Mouse (Mus musculus) kidney, adult 8-10 months (tissue): ENCODE measurements around the gene Gpr101.

Source experiments
- DNase-seq, 2 experiments: peaks; one replicate each; pipeline ENCODE4 v3.0.0; 2022

Gene Gpr101

DNA sequence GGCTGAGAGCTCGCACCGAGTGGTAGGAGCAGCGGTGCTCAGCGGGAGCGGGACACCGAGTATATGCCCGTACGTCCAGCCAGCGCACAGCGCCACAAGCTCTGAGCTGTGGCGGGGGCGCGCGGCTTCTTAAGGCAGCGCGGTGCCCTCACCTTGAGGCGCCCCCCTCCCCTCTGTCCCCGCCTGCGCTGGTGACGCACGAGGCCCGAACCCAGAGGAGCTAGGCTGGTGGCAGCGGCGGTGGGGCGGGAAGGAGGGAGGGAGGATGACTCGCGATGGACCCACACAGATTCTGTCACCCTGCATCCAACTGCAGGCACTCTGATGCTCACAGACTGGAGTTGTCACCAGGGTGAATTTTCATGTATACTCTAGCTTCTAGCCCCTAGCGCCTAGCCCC, at the start of gene Gpr101:
Gpr101 (minus strand) TSS at position 124 of the 400 bp plus-strand sequence.
- no peak for DNase-seq

- no peak for DNase-seq
Observed at GRCm38 (mm10) chrX:57521117-57522095, 17.8 kb upstream of the Gpr101 start.

GRCm38 (mm10) chrX:57506247-57506646, 2.7 kb upstream of the Gpr101 start:
- DNase-seq: no peak
